Mouse (Mus musculus) liver, embryonic 12.5 days (tissue): ENCODE data around the gene Mif4gd. TPM values are rescaled to one million over a fixed set of nuclear protein-coding genes. Genes with fewer than 3 reads are reported as not detected.
A peak's percentile ranks its signal among the peaks of the same experiment; 100 is the strongest.

ENCODE experiments used
- ATAC-seq: fragments of 200-750 bp; cut with Nextera tagmentation; 2 replicates; pipeline ENCODE4 v1.8.0; 2017; ENCODE audit warnings: moderate number of reproducible peaks, mild to moderate bottlenecking, moderate library complexity
- H3K27ac ChIP-seq: fragments of 300-500 bp; sonication (generic); 2 replicates; pipeline ENCODE4 v1.5.1; 2016; ENCODE audit warnings: mild to moderate bottlenecking
- H3K27me3 ChIP-seq: fragments of 300-500 bp; sonication (generic); replicated peaks from 2 replicates; pipeline ENCODE4 v1.6.1; 2016; ENCODE audit warnings: mild to moderate bottlenecking, moderate library complexity
- H3K36me3 ChIP-seq: fragments of 300-500 bp; sonication (generic); 2 replicates; pipeline ENCODE4 v1.6.1; 2016; ENCODE audit warnings: mild to moderate bottlenecking, moderate library complexity
- H3K4me1 ChIP-seq: fragments of 300-500 bp; sonication (generic); 2 replicates; pipeline ENCODE4 v1.6.1; 2016
- H3K4me2 ChIP-seq: fragments of 300-500 bp; sonication (generic); 2 replicates; pipeline ENCODE4 v1.6.1; 2016; ENCODE audit warnings: mild to moderate bottlenecking, moderate library complexity
- H3K4me3 ChIP-seq: fragments of 300-500 bp; sonication (generic); 2 replicates; pipeline ENCODE4 v1.5.1; 2016; ENCODE audit warnings: mild to moderate bottlenecking, moderate library complexity
- H3K9ac ChIP-seq: fragments of 300-500 bp; sonication (generic); 2 replicates; pipeline ENCODE4 v1.6.1; 2016; ENCODE audit warnings: mild to moderate bottlenecking, moderate library complexity
- H3K9me3 ChIP-seq: fragments of 300-500 bp; sonication (generic); replicated peaks from 2 replicates; pipeline ENCODE4 v1.6.1; 2016; ENCODE audit warnings: mild to moderate bottlenecking, moderate library complexity
- WGBS: fragments of 180-500 bp; shearing (Covaris S2); methylation state at CpG from one replicate; pipeline ENCODE4 v1.1.7; 2016; ENCODE audit not compliant: insufficient replicate concordance; 5-methylcytosine and 5-hydroxymethylcytosine counted together
- polyA plus RNA-seq: library from polyadenylated mRNA; unstranded; fragments of >200 nt; fragmentation: Nextera tagmentation; extraction: Ambion mirVana; gene quantifications from 2 replicates; pipeline ENCODE4 v1.2.1, GENCODE M21; 2016

The Mif4gd gene
- polyA plus RNA-seq, 1 experiment from 2014 or later = 26.6 TPM

DNA sequence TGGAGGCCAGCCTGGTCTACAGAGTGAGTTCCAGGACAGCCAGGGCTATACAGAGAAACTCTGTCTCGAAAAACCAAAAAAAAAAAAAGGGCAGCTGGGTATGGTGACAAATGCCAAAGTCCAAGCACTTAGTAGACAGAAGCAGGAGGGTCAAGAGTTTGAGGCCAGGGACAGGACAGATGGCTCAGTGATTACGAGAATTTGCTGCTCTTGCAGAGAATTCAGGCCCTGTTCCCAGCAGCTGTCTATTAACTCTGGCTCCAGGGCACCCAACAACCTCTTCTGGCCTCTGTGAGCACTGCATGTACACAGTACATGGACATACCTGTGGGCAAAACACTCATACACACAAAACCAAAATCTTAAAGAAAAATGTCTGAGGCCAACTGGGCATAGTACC lies 5.2 kb upstream of the Mif4gd start:
- ATAC-seq = no peak
- H3K9me3 ChIP-seq = no peaks in the 10 kb centered on the region
- H3K4me3 ChIP-seq = no peak overlapping the region
- H3K9ac ChIP-seq = no peak overlapping the region
- H3K4me1 ChIP-seq = peaks cover 25% of the 10 kb centered on the region
- H3K4me2 ChIP-seq = no peak overlapping the region
- H3K27me3 ChIP-seq = no peaks in the 10 kb centered on the region
- 93% methylated on average over 2 of the region's 2 CpGs for WGBS
- H3K36me3 ChIP-seq = peaks cover 75% of the 10 kb centered on the region
- no peak overlapping the region for H3K27ac ChIP-seq

DNA sequence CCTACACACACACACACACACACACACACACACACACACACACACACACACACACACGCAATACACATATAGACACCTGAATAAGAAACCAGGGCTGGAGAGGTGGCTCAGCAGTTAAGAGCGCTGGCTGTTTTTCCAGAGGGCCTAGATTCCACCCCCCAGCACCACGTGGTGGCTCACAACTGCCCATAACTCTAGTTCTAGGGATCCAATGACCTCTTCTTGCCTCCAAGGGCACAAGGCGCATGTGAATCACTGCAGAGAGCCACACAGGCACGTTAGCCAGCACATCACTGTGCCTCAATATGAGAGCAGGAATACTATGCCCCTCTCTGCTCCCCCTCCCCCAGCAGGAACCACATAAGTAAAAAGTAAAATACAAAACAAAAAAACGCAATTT lies 4.1 kb upstream of the Mif4gd start:
- 83% methylated on average over 6 of the region's 6 CpGs for WGBS
- H3K36me3 ChIP-seq = peaks cover 65% of the 10 kb centered on the region
- peaks cover 30% of the 10 kb centered on the region for H3K4me1 ChIP-seq
- ATAC-seq = no peak
- H3K27ac ChIP-seq = no peak overlapping the region
- H3K9ac ChIP-seq = no peak overlapping the region
- H3K9me3 ChIP-seq = no peaks in the 10 kb centered on the region
- no peak overlapping the region for H3K4me2 ChIP-seq
- H3K27me3 ChIP-seq = no peaks in the 10 kb centered on the region
- no peak overlapping the region for H3K4me3 ChIP-seq

DNA sequence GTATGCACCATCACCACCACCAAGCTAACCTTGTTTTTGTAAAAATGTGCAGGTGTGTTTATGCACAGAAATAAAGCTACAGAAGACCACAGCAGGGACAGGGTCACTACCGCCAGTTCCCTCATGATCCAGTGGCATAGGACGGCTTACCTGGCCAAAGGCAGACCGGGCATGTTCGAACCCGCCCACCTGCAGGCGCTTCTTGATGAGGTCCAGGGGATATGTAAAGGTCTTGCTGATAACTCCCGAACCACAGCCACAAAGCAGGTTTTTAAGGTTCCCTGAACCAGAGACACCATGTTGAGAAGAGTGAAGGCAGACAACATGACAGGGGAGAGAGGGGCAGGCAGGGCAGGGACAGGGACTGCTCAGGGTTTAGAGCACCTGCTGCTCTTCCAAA lies 3.6 kb upstream of the Mif4gd start:
- Histone ChIP-seq H3K27me3 (no peaks in the 10 kb centered on the region), H3K4me1 (peaks cover 35% of the 10 kb centered on the region), H3K9ac (no peak overlapping the region), H3K4me3 (no peak overlapping the region), H3K9me3 (no peaks in the 10 kb centered on the region), H3K4me2 (no peak overlapping the region), H3K27ac (no peak overlapping the region), H3K36me3 (peaks cover 65% of the 10 kb centered on the region)
- 88% methylated on average over 7 of the region's 7 CpGs for WGBS
- no peak for ATAC-seq

DNA sequence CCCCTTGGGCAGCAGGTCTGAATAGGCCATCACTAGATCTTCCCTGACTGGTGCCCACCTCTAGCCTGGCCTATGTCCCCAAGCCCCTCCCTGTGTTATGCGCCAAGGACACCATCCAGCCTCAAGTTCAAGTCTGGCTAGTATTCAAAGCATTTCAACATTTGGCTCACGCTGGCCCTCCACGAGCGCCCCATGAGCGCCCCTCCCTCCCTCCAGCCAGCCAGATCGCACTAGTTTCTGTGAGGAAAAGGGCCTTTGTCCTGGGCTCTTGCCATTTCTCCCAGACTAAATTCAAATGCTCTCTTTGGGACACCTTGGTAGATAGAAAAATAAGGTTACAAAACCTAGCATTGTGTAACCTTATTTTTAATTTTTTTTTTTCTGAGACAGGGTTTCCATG lies 3.1 kb upstream of the Mif4gd start:
- 87% methylated on average over 6 of the region's 6 CpGs for WGBS
- Histone ChIP-seq H3K4me1 (peaks cover 39% of the 10 kb centered on the region), H3K9me3 (no peaks in the 10 kb centered on the region), H3K4me2 (no peak overlapping the region), H3K9ac (no peak overlapping the region), H3K27ac (no peak overlapping the region), H3K36me3 (peaks cover 60% of the 10 kb centered on the region), H3K4me3 (no peak overlapping the region), H3K27me3 (no peaks in the 10 kb centered on the region)
- no peak for ATAC-seq

DNA sequence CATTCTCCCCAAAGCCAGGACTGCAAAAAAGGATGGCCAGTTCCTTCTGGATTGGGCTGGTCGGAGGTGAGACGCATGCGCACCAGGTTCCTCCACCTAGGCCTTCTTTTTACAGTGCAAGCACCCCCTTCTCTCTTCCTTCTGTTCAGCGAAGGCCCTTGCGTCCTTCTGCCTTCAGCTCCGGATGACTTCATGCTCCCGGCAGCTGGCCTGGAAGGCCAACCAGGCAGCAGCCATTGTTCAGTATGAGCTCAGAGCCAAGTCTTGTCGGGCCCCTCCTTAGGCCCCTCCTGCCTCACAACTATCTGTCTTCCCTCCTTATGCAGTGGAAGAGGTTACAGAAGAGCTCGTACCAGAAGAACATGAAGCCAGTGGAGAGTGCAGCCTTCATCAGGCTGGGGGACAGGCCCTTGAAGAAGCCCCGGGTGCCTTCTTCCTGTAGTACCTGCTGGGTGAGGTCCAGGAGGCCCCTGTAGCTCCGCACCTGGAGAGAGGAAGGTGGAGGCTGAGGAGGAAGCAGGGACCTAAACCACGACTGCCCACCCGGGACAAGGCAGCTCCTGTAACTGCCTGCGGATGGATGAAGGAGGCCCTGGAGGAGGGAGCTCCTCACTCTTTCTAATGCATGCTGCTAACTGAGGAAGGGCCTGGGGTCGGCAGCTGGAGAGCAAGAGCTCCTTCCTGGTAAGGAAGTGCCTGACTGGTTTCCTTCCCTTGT lies 2.5 kb upstream of the Mif4gd start:
- Histone ChIP-seq H3K27me3 (no peaks in the 10 kb centered on the region), H3K27ac (no peak overlapping the region), H3K4me1 (peaks cover 39% of the 10 kb centered on the region), H3K9ac (no peak overlapping the region), H3K4me3 (no peak overlapping the region), H3K9me3 (no peaks in the 10 kb centered on the region), H3K4me2 (no peak overlapping the region), H3K36me3 (peaks cover 55% of the 10 kb centered on the region)
- ATAC-seq = no peak
- WGBS = 81% methylated on average over 15 of the region's 15 CpGs

DNA sequence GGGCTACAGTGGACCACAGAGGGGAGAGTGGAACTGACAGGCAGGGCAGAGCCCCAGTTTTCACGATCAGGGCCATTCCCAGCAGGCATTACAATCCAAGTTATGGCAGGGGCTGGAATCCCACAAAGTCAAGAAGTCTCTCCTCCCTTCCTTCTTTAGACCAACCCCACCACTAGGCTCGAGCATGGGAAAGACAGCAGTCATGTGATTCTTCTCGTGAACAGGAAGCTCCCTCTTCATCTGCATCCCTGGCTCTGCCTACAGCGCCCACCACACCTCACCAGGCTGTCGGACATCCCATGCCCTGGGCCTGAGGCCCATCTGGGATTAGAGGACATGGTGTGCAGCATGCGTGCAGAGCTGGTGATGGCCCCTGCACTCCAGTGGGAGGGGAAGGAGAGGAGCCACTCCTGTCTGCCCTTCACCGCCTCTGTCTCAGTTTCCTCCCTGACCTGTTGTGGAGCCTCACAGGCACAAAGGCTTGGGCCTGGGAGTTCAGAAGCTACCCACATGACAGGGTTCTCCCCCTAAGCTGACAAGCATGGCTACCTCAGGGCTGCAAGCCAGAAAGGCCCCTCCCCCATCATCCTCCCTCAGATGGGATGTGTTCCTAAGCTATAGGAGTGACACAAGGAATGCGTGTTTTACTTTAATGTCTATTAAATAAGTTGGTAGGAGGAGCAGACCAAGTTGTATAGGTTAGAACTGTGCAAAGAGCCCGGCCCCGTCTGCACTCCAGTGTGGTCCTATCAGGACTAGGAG lies 1.8 kb upstream of the Mif4gd start:
- WGBS = 73% methylated on average over 10 of the region's 10 CpGs
- peaks cover 42% of the 10 kb centered on the region for H3K4me1 ChIP-seq
- no peak overlapping the region for H3K4me2 ChIP-seq
- no peaks in the 10 kb centered on the region for H3K27me3 ChIP-seq
- ATAC-seq = no peak
- H3K9ac ChIP-seq = no peak overlapping the region
- H3K9me3 ChIP-seq = no peaks in the 10 kb centered on the region
- H3K36me3 ChIP-seq = peaks cover 54% of the 10 kb centered on the region
- 0 out of 2 replicates have a peak overlapping the region, but pooled peaks have one; percentile 96 for H3K27ac ChIP-seq
- H3K4me3 ChIP-seq = no peak overlapping the region

DNA sequence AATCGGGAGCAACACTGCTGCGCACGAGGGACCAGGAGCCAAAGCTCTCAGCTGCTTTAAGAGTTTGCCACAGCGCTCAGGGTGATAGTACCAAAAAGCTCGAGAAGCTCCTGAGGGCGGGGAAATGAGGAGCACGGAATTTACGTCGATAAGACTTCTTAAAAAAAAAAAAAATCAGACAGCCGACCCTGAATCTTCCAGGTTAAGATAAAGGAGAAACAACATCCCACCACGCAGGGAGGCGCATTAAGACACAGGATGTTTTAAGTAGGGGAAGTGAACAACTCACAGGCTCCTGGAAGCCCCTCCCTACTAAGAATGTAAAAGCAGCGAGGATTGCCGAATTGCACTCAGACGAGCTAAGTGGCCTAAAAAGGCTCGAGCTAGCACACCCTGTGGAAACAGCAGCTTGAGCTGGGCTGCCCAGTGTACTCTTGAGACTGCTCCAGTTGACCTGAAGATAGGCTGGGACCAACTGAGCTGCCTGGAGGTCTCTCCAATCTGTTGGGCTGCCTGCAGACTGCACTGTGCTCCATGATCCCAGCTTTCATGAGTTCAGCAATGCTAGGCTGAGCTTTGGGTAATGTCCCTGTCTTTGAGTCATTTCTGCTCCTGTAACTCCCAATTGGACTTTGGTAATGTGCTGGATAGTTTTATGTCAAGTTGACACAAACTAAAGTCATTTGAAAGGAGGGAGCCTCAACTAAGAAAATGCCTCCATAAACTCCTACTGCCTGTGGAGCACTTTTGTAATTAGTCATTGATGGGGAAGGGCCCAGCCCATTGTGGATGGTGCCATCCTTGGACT lies 573 bp upstream of the Mif4gd start:
- Histone ChIP-seq H3K4me1 (peaks cover 50% of the 10 kb centered on the region), H3K9ac (peak overlapping the region; percentile 82), H3K9me3 (no peaks in the 10 kb centered on the region), H3K27me3 (no peaks in the 10 kb centered on the region), H3K4me2 (peak overlapping the region; percentile 93), H3K36me3 (peaks cover 54% of the 10 kb centered on the region), H3K27ac (peak overlapping the region; percentile 96), H3K4me3 (peak overlapping the region; percentile 68)
- ATAC-seq = peak; percentile 42
- WGBS = under 1% methylated on average over 16 of the region's 16 CpGs

DNA sequence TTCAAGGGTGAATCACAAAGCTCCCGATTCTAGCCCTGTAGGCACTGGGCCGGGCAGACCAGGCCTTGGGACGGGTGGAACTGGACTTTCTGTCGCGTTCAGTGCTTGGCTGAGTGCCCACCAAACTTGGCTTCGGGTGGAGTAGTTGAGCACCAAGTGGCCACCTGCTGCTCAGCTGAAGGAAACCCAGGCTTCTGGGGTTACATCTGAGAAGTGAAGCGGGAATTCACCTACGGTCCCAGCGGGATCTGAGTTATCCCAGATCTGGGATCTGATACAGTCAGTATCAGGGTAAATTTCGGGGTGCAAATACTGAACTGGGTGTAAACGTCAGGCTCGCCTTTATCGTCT lies 735 bp downstream of the Mif4gd start:
- no peaks in the 10 kb centered on the region for H3K27me3 ChIP-seq
- peaks cover 47% of the 10 kb centered on the region for H3K4me1 ChIP-seq
- peak; percentile 28; the same call in 1 of the 2 replicates for ATAC-seq
- H3K9me3 ChIP-seq = no peaks in the 10 kb centered on the region
- H3K4me3 ChIP-seq = peak overlapping the region; percentile 68
- WGBS = 2% methylated on average over 13 of the region's 13 CpGs
- peak overlapping the region; percentile 93 for H3K4me2 ChIP-seq
- peaks cover 57% of the 10 kb centered on the region for H3K36me3 ChIP-seq
- H3K27ac ChIP-seq = peak overlapping the region; percentile 96
- H3K9ac ChIP-seq = peak overlapping the region; percentile 82

DNA sequence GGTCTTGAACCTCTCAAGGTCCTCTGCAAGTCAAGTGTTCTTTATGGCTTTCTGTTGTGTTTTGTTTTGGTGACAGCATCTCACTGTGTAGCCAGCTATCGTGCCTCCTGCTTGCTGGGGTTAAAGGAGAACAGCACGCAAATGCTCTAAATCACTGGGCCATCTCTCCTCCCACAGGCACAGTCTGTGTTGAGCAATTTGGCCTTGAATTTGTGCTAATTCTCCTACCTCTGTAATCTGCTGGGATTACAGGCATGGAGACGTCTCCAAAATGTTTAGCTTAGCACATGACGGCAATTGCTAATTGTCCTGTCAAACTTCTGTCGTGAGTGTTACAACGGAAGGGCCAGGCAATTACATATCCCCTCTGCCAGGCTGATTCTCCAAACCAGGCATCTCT lies 1.6 kb downstream of the Mif4gd start:
- peaks cover 59% of the 10 kb centered on the region for H3K36me3 ChIP-seq
- no peaks in the 10 kb centered on the region for H3K9me3 ChIP-seq
- no peak for ATAC-seq
- H3K4me2 ChIP-seq = peak overlapping the region; percentile 93
- peaks cover 47% of the 10 kb centered on the region for H3K4me1 ChIP-seq
- WGBS = 73% methylated on average over 6 of the region's 6 CpGs
- H3K9ac ChIP-seq = no peak overlapping the region; the same call in 1 of the 2 replicates
- H3K4me3 ChIP-seq = 0 out of 2 replicates have a peak overlapping the region, but pooled peaks have one; percentile 68
- H3K27ac ChIP-seq = 0 out of 2 replicates have a peak overlapping the region, but pooled peaks have one; percentile 3
- H3K27me3 ChIP-seq = no peaks in the 10 kb centered on the region

DNA sequence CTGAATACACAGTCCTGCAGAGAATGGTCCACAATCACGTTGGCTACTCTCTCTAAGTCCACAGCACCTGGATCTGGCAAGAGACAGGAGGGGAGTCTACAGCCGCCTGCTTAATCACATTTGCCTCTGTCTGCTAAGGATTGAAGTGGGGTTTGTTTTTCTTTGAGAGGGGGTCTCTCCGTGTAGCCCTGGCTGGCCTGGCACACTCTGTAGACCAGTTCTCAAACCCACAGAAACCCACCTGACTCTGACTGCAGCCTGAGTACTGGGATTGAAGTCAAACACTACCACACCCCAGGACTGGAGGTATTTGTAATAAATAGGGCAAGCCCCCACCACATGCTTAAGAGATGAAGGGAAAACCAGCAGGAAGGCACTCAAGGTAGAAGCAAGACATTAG lies 3.2 kb downstream of the Mif4gd start:
- peaks cover 54% of the 10 kb centered on the region for H3K36me3 ChIP-seq
- H3K9me3 ChIP-seq = no peaks in the 10 kb centered on the region
- 75% methylated on average over 3 of the region's 3 CpGs for WGBS
- no peak for ATAC-seq
- H3K9ac ChIP-seq = no peak overlapping the region; the same call in 1 of the 2 replicates
- no peak overlapping the region for H3K4me3 ChIP-seq
- H3K4me1 ChIP-seq = peaks cover 57% of the 10 kb centered on the region
- peak overlapping the region; percentile 29; the same call in 1 of the 2 replicates for H3K27ac ChIP-seq
- no peak overlapping the region for H3K4me2 ChIP-seq
- H3K27me3 ChIP-seq = no peaks in the 10 kb centered on the region

DNA sequence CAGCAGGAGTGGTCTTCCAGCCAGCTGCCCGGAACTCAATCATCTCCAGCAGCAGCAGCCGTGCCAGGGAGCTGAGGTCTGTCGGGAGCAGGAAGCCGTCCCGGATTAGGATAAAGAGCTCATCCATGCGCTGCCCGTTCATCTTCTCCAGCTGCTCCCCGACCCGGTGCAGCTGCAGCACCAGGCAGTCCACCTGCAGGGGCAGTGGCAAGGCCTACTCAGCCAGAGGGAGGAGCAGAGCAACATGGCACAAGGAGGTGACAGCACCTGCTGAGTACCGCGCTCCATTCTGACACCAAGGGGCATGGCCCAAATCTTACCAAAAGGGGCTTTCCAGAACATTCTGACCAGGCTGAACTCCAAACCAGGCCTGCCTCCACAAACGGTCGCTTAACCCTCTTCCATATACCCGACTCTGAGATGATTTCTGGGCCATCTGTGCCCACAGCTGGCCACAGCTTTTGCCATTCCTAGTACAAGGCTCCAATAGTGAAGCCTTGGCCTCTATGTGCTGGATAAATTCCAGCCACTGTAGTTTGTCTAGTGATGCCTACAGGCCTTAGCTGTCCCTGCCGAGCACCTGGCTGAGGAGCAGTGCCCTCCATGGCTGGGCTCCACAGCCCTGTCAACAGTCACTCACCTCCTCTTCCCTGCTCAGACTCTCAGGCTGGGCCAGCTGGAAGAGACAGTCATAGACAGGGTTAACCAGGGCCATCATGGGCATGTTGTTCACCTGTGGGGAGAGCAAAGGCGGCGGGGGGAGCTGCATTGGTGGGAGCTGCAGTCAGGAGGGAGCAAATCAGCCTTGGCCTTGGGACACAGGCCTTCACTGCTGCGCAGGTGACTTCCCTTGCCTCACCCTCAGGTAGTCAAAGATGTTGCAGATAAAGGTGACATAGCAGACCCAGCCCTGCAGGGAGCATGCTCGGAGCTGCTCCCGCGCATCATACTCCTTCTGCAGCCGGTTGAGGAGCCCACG lies 4.1 kb downstream of the Mif4gd start:
- no peak overlapping the region; the same call in 1 of the 2 replicates for H3K27ac ChIP-seq
- H3K9me3 ChIP-seq = no peaks in the 10 kb centered on the region
- H3K4me2 ChIP-seq = no peak overlapping the region
- H3K4me3 ChIP-seq = no peak overlapping the region
- H3K27me3 ChIP-seq = no peaks in the 10 kb centered on the region
- H3K4me1 ChIP-seq = peaks cover 53% of the 10 kb centered on the region
- H3K36me3 ChIP-seq = peaks cover 51% of the 10 kb centered on the region
- 78% methylated on average over 23 of the region's 23 CpGs for WGBS
- no peak overlapping the region for H3K9ac ChIP-seq
- no peak for ATAC-seq
